Mouse (Mus musculus): ENCODE measurements around the gene Wwox. TPM values are rescaled to one million over a fixed set of nuclear protein-coding genes. Genes with fewer than 3 reads are reported as not detected.

Wwox gene
- polyA plus RNA-seq, 1 experiment = 12.4 TPM

DNA sequence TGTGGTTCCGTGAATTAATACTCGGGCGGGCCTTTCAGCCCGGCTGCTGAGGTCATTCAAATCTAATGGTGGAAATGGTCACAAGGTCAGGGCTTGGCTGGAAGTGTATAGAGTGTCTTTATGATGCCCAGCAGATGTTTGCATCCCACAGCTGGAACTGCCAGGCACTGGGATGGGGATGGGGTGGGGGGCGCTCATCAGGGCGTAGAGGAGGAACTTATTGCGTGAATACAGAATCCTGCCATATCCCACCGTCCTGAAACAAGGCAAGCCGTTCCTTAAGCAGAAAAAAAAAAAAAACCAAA is 571.3 kb downstream of the Wwox start:
- H3K4me3 ChIP-seq (ENCODE audit: insufficient read depth, low read length) = no peak overlapping the region
- TF ChIP-seq POLR2A (IDR thresholded peaks at IDR 0.05; ENCODE audit: borderline replicate concordance, low read depth, low read length) = no peak
- TF ChIP-seq CTCF (IDR thresholded peaks at IDR 0.05; ENCODE audit: low read depth, low read length) = no peak
- no peaks in the 10 kb centered on the region for H3K4me1 ChIP-seq (ENCODE audit: control insufficient read depth, insufficient read depth, low read length)
- H3K27ac ChIP-seq (ENCODE audit: insufficient read depth, low read depth, low read length) = no peak overlapping the region

DNA sequence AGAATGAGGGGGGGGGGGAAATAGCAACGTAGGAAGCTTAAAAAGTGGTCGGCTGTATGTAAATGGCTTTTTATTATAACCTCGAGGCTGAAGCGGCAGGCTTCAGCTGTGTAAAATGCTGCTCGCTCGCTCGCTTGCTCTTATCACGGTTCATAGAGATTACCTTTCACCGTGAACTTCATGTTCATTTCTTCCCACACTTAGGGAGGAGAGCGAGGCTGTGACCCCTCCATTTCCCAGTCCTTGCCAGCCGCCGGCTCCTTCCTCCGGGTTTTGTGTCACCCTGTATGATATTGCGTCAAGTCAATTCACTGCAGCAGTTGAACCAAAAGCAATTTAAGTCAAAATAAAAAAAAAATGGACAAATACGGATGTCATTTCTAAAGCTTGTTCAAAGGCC is 580.2 kb downstream of the Wwox start:
- Histone ChIP-seq H3K4me3 (ENCODE audit: insufficient read depth, low read length) (no peak overlapping the region), H3K4me1 (ENCODE audit: control insufficient read depth, insufficient read depth, low read length) (no peaks in the 10 kb centered on the region), H3K27ac (ENCODE audit: insufficient read depth, low read depth, low read length) (no peak overlapping the region)
- TF ChIP-seq POLR2A (IDR thresholded peaks at IDR 0.05; ENCODE audit: borderline replicate concordance, low read depth, low read length) (no peak), CTCF (IDR thresholded peaks at IDR 0.05; ENCODE audit: low read depth, low read length) (no peak)

DNA sequence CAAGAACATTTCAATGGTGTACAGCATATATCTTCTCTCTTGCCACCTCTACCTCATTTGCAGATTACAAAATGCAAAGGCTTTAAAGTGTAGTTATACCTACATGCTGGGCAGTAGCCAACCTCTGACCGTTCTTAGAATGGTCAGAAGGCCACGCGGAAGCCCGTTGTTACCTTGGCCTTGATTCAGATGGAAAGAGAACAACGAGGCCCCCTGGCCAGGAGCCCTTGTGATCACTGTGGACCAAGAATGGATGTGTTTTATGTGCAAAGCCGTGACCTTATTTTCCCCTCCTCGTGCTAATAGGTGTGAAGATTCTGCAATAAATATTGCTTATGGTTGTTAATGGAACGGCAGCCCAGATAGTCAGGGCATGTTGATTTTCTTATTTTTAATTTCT is 582.3 kb downstream of the Wwox start:
- TF ChIP-seq POLR2A (IDR thresholded peaks at IDR 0.05; ENCODE audit: borderline replicate concordance, low read depth, low read length) = no peak
- TF ChIP-seq CTCF (IDR thresholded peaks at IDR 0.05; ENCODE audit: low read depth, low read length) = no peak
- Histone ChIP-seq H3K4me3 (ENCODE audit: insufficient read depth, low read length) (no peak overlapping the region), H3K4me1 (ENCODE audit: control insufficient read depth, insufficient read depth, low read length) (no peaks in the 10 kb centered on the region), H3K27ac (ENCODE audit: insufficient read depth, low read depth, low read length) (no peak overlapping the region)

DNA sequence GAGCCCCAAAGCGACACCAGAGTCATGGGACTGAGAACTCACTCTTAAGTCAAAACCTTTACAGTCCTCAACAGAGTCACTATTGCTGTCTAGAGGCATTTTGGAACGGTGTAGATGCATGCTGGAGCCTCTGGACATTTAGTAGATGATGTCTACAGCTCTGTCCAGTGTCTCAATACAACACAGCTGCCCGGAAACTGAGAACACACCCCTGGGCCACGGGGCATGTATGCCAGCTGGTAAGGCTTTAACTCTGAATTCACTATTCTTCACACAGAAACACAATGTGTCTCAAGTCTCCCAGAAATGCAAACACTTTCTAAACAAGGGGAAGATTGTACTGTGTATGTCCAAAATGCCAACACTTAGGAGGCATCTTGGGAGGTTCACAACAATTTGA is 584.6 kb downstream of the Wwox start:
- Histone ChIP-seq H3K27ac (ENCODE audit: insufficient read depth, low read depth, low read length) (no peak overlapping the region), H3K4me3 (ENCODE audit: insufficient read depth, low read length) (no peak overlapping the region), H3K4me1 (ENCODE audit: control insufficient read depth, insufficient read depth, low read length) (no peaks in the 10 kb centered on the region)
- TF ChIP-seq CTCF (IDR thresholded peaks at IDR 0.05; ENCODE audit: low read depth, low read length) (no peak), POLR2A (IDR thresholded peaks at IDR 0.05; ENCODE audit: borderline replicate concordance, low read depth, low read length) (no peak)

DNA sequence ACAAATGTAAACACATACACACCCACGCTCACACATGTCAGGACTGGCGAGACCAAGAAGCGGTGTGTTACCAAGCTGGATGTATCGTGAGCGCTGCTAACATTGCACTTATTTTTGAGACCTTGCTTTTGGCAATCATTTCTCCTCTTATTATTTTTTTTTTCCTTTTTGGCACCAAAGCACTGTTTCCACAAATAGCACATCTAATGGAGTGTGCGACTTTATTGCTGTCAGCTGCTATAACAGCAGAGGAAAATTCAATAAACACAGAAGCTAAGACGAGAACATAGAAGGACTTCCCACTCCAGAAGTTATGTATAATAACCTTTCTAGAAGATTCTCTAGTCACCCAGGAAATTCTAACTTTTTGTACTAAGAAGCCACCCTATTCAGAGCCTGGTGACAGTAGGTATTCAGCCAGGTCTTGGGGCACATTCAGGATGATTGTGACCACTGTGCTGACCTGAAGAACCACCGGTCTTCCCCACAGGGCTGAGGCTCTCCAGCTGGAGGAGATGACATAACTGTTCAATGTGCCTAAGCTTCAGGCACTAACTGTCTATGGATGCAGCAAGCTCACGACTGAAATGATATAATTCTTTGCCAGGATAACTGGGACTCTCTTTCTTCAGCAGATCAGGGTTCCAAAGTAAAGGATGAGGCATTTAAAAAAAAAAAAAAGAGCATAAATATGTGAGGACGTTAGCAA is 586.1 kb downstream of the Wwox start:
- H3K27ac ChIP-seq (ENCODE audit: insufficient read depth, low read depth, low read length) = no peak overlapping the region
- H3K4me3 ChIP-seq (ENCODE audit: insufficient read depth, low read length) = no peak overlapping the region
- TF ChIP-seq CTCF (IDR thresholded peaks at IDR 0.05; ENCODE audit: low read depth, low read length) (no peak), POLR2A (IDR thresholded peaks at IDR 0.05; ENCODE audit: borderline replicate concordance, low read depth, low read length) (no peak)
- H3K4me1 ChIP-seq (ENCODE audit: control insufficient read depth, insufficient read depth, low read length) = no peaks in the 10 kb centered on the region

DNA sequence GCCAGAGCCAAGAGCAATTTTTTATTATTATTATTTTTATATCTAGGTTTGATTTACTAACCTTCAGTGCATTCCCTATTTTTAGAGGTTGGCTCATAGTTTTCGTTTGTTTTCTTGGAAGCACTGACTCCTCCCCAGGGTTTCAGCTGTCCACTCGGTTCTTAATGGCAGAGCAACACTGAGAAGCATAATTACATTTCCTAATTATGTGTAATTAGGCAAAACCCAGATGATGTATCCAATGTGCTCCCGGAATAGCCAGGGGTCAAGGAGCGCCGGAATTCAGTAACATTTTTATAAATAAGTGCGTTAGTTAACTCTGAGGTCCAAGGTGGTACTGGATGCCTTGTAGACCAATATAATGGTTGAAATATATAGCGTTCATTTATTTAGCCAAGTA is 586.7 kb downstream of the Wwox start:
- TF ChIP-seq CTCF (IDR thresholded peaks at IDR 0.05; ENCODE audit: low read depth, low read length) (no peak), POLR2A (IDR thresholded peaks at IDR 0.05; ENCODE audit: borderline replicate concordance, low read depth, low read length) (no peak)
- Histone ChIP-seq H3K4me1 (ENCODE audit: control insufficient read depth, insufficient read depth, low read length) (no peaks in the 10 kb centered on the region), H3K4me3 (ENCODE audit: insufficient read depth, low read length) (no peak overlapping the region), H3K27ac (ENCODE audit: insufficient read depth, low read depth, low read length) (no peak overlapping the region)

DNA sequence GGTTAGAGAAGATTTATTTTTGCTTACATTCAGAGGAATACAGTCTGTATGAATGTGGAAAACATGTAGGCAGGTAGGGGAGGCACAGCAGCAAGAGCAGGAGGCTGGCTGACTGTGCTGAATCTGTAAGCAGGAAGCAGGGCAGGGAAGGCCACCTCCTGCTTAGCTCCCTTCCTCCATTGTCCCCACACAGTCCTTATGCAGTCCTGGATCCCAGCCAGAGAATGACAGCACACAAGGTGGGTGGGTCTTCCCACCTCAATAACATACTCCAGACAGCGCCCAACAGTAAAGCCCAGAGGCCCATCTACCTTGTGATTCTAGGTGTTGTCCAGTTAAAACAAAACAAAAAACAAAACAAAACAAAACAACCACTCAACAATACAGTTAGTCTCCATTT is 593.7 kb downstream of the Wwox start:
- no peak for TF ChIP-seq POLR2A (IDR thresholded peaks at IDR 0.05; ENCODE audit: borderline replicate concordance, low read depth, low read length)
- TF ChIP-seq CTCF (IDR thresholded peaks at IDR 0.05; ENCODE audit: low read depth, low read length) = no peak
- H3K4me1 ChIP-seq (ENCODE audit: control insufficient read depth, insufficient read depth, low read length) = no peaks in the 10 kb centered on the region
- no peak overlapping the region for H3K27ac ChIP-seq (ENCODE audit: insufficient read depth, low read depth, low read length)
- H3K4me3 ChIP-seq (ENCODE audit: insufficient read depth, low read length) = no peak overlapping the region

DNA sequence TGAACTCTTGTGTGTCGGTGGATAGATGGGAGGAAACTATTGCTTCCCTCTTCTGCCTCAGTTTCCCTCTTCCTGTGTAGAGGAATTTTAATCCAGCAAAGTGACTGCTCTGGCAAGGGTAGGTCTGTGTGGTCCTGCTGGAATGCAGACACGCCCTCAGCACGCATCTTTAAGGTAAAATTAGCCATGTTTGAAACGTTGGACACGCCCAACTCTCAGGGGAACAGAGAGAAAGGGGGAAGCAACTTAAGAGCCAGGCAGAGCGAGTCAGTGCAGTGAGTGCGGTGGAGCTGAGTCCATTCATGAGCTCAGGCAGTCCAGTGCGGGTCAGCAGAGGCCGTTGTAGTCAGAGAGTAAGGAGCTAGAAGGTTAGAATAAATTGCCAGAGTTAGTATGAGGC is 596.6 kb downstream of the Wwox start:
- Histone ChIP-seq H3K4me1 (ENCODE audit: control insufficient read depth, insufficient read depth, low read length) (no peaks in the 10 kb centered on the region), H3K27ac (ENCODE audit: insufficient read depth, low read depth, low read length) (no peak overlapping the region), H3K4me3 (ENCODE audit: insufficient read depth, low read length) (no peak overlapping the region)
- no peak for TF ChIP-seq CTCF (IDR thresholded peaks at IDR 0.05; ENCODE audit: low read depth, low read length)
- no peak for TF ChIP-seq POLR2A (IDR thresholded peaks at IDR 0.05; ENCODE audit: borderline replicate concordance, low read depth, low read length)

DNA sequence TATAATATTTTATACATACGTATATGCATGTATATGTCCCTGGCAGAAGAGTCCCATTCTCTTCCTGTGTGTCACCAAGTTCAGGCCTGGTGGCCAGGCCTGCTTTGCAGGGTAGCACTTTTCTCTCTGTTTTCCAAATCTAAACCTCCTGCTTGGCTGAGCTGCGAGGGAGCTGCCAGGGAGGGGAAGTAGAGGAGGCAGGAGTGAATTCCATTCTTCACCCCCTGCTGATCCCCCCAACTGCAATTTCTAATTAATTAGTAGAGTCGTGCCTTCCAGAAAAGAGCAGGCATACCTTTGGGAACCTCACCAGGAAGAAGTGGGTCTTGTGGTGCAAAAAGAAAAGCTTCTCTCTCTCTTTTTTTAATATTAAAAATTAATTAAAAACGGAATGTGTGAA is 599.0 kb downstream of the Wwox start:
- H3K27ac ChIP-seq (ENCODE audit: insufficient read depth, low read depth, low read length) = no peak overlapping the region
- TF ChIP-seq CTCF (IDR thresholded peaks at IDR 0.05; ENCODE audit: low read depth, low read length) (no peak), POLR2A (IDR thresholded peaks at IDR 0.05; ENCODE audit: borderline replicate concordance, low read depth, low read length) (no peak)
- no peak overlapping the region for H3K4me3 ChIP-seq (ENCODE audit: insufficient read depth, low read length)
- H3K4me1 ChIP-seq (ENCODE audit: control insufficient read depth, insufficient read depth, low read length) = no peaks in the 10 kb centered on the region

DNA sequence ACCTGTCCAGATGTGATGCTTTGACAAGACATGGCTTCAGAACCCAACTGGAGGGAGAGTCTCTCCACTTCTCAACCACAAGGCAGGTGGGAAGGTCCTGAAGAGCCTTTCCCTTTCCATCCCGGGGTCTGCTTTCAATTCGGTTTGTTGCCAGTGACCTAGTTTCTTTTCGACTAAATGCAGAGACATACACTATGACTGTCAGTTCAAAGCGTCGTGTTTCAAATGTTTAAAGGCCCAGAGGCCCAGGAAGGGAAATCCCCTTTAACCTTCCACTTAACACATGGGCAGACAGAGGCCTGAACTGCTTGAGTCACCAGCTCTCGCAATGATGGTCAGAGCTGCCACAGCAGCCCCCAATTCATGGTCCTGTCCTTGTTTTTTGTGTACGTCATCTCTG is 606.3 kb downstream of the Wwox start:
- no peak for TF ChIP-seq POLR2A (IDR thresholded peaks at IDR 0.05; ENCODE audit: borderline replicate concordance, low read depth, low read length)
- no peak for TF ChIP-seq CTCF (IDR thresholded peaks at IDR 0.05; ENCODE audit: low read depth, low read length)
- Histone ChIP-seq H3K27ac (ENCODE audit: insufficient read depth, low read depth, low read length) (no peak overlapping the region), H3K4me3 (ENCODE audit: insufficient read depth, low read length) (no peak overlapping the region), H3K4me1 (ENCODE audit: control insufficient read depth, insufficient read depth, low read length) (peaks cover 2% of the 10 kb centered on the region; the same call in 1 of the 2 replicates)

DNA sequence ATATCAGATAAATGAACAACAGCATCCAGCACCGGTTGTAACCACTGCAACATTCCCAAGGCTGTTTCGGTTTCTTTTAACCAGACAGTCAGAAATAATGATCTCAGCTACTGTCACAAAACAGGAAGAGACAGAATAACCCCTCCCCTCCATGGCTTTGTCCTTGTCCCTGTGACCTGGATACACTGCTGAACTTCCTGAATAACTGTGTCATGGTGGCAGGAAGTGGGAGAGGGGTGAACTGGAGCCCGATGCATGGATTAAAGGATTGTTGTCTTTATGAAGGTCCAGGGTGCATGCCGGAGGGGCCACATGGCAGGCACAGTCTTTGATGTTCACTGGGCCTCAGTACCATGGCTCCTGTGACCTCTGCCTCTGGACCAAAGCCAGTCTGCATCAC is 607.0 kb downstream of the Wwox start:
- no peak for TF ChIP-seq CTCF (IDR thresholded peaks at IDR 0.05; ENCODE audit: low read depth, low read length)
- no peak for TF ChIP-seq POLR2A (IDR thresholded peaks at IDR 0.05; ENCODE audit: borderline replicate concordance, low read depth, low read length)
- Histone ChIP-seq H3K27ac (ENCODE audit: insufficient read depth, low read depth, low read length) (no peak overlapping the region), H3K4me1 (ENCODE audit: control insufficient read depth, insufficient read depth, low read length) (peaks cover 2% of the 10 kb centered on the region; the same call in 1 of the 2 replicates), H3K4me3 (ENCODE audit: insufficient read depth, low read length) (no peak overlapping the region)
